In the genomic region with DNA sequence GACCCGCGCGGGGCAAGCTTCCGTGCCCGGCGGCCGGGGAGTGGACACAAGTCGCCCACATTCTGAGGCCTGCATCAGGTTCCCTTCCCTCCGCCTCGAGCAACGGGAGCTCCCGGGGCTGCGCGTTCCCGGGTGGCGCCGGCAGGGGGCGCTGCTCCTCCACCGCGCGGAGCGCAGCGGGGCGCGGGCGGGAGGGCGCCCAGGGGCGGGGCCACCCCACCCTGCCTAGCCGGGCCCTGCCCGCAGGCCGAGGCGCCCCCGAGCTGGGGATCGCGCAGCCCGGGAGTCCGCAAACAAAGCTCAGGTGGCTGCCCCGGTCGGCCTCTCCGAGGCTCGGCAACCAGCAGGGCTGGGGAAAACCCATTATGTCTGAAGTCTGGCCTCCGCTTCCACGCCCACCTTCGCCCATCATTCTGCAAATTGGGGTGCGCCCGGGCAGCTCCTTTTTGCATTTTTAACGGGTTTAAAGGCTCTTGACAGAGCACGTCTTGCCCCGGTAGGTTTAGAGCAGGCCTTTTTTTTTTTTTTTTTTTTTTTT, we compare ENCODE assay signal across 8 mouse cellular contexts. TPM values are rescaled to one million over a fixed set of nuclear protein-coding genes. Genes with fewer than 3 reads are reported as not detected.
DNase-seq lines count a peak whose midpoint lies in the region; ATAC-seq and TF ChIP-seq lines count a peak whose summit lies in the region.

No protein-coding gene starts in this region.

- peak; percentile 13; the same call in 1 of the 2 replicates for TF ChIP-seq POLR2A in brain, embryonic 14.5 days (IDR thresholded peaks at IDR 0.05; ENCODE audit: borderline replicate concordance, extremely low read depth, insufficient read depth, insufficient read length, poor library complexity, severe bottlenecking)
- 0 out of 2 replicates have a peak, but pooled peaks have one; percentile 20 for TF ChIP-seq POLR2A in liver, adult 2 months (IDR thresholded peaks at IDR 0.05; ENCODE audit: extremely low read depth, insufficient read depth, low read length)

- H3K27ac ChIP-seq in heart, embryonic 12.5 days (ENCODE audit: poor library complexity, severe bottlenecking) = peak overlapping the region; percentile 95
- H3K27ac ChIP-seq in kidney, postnatal 0 days = peak overlapping the region; percentile 98
- peak overlapping the region; percentile 69 for H3K27ac ChIP-seq in liver, adult 2 months (replicated peaks; ENCODE audit: insufficient read depth, low read depth, low read length)

- peaks cover 17% of the 10 kb centered on the region for H3K36me3 ChIP-seq in heart, embryonic 12.5 days
- H3K36me3 ChIP-seq in kidney, postnatal 0 days (ENCODE audit: insufficient read depth, low read length) = 0 out of 2 replicates have a peak, but pooled peaks cover 6% of the 10 kb centered on the region
- H3K36me3 ChIP-seq in liver, adult 2 months (ENCODE audit: control insufficient read depth, insufficient read depth, low read length) = 0 out of 2 replicates have a peak, but pooled peaks cover 2% of the 10 kb centered on the region

- peak; percentile 64 for ATAC-seq in erythroblast, adult 5-6 weeks (replicated peaks; ENCODE audit: low FRiP score, poor library complexity, severe bottlenecking)
- ATAC-seq in heart, embryonic 12.5 days (ENCODE audit: insufficient number of reproducible peaks, low FRiP score) = peak; percentile 80
- peak; percentile 86 for ATAC-seq in kidney, postnatal 0 days (replicated peaks; ENCODE audit: low FRiP score, low read depth)
- peak; percentile 41 for ATAC-seq in monocyte, adult 5-6 weeks (replicated peaks; ENCODE audit: insufficient number of reproducible peaks, low FRiP score, low TSS enrichment, poor library complexity, severe bottlenecking)

- whole genome bisulfite sequencing in heart, embryonic 12.5 days = under 1% methylated on average over 47 of the region's 49 CpGs
- under 1% methylated on average over 47 of the region's 49 CpGs for WGBS in kidney, postnatal 0 days
- WGBS in liver, adult 2 months = under 1% methylated on average over 48 of the region's 49 CpGs

- no peaks in the 10 kb centered on the region for H3K27me3 ChIP-seq in heart, embryonic 12.5 days (replicated peaks)
- no peaks in the 10 kb centered on the region for H3K27me3 ChIP-seq in kidney, postnatal 0 days (ENCODE audit: insufficient read depth, low read length)
- H3K27me3 ChIP-seq in liver, adult 2 months (ENCODE audit: control insufficient read depth, insufficient read depth, low read length) = peaks cover 3% of the 10 kb centered on the region; the same call in 1 of the 2 replicates

- H3K9me3 ChIP-seq in heart, embryonic 12.5 days (replicated peaks) = no peaks in the 10 kb centered on the region
- no peaks in the 10 kb centered on the region for H3K9me3 ChIP-seq in kidney, postnatal 0 days (replicated peaks; ENCODE audit: low read length)

- peak; percentile 83 for TF ChIP-seq CTCF in brain, embryonic 14.5 days (IDR thresholded peaks at IDR 0.05; ENCODE audit: borderline replicate concordance, extremely low read depth, insufficient read depth, insufficient read length)
- TF ChIP-seq CTCF in kidney, postnatal 0 days (IDR thresholded peaks at IDR 0.05; ENCODE audit: low read depth) = peak; percentile 79
- peak; percentile 83 for TF ChIP-seq CTCF in liver, adult 2 months (IDR thresholded peaks at IDR 0.05; ENCODE audit: low read depth, low read length)

- peak overlapping the region; percentile 97 for H3K9ac ChIP-seq in heart, embryonic 12.5 days
- peak overlapping the region; percentile 90 for H3K9ac ChIP-seq in kidney, postnatal 0 days (ENCODE audit: low read depth, low read length)
- peak overlapping the region; percentile 79 for H3K9ac ChIP-seq in liver, adult 2 months (ENCODE audit: low read depth, low read length)

- peaks cover 4% of the 10 kb centered on the region; the same call in 1 of the 2 replicates for H3K4me1 ChIP-seq in heart, embryonic 12.5 days (replicated peaks)
- no peaks in the 10 kb centered on the region for H3K4me1 ChIP-seq in kidney, postnatal 0 days (replicated peaks; ENCODE audit: insufficient read depth, low read length)
- H3K4me1 ChIP-seq in liver, adult 2 months (ENCODE audit: control insufficient read depth, insufficient read depth, low read length) = peaks cover 4% of the 10 kb centered on the region

- H3K4me3 ChIP-seq in heart, embryonic 12.5 days = peak overlapping the region; percentile 92
- H3K4me3 ChIP-seq in kidney, postnatal 0 days (replicated peaks; ENCODE audit: low read depth, low read length) = peak overlapping the region; percentile 82
- H3K4me3 ChIP-seq in liver, adult 2 months (ENCODE audit: insufficient read depth, low read depth, low read length) = peak overlapping the region; percentile 77

- DNase-seq in CD4-positive helper T cell, adult 2 months (ENCODE audit: low read depth, low spot score) = peak; percentile 90
- DNase-seq in brain, embryonic 14.5 days (ENCODE audit: low read depth) = peak; percentile 94
- DNase-seq in kidney, postnatal 0 days (ENCODE audit: low spot score) = peak; percentile 90
- peak; percentile 17 for DNase-seq in liver, adult 2 months (ENCODE audit: extremely low read depth, low read depth, low spot score)
- peak; percentile 89 to 91 for DNase-seq in spleen, postnatal 36 days (ENCODE audit: low spot score in 2 of 2)

- peak overlapping the region; percentile 90 for H3K4me2 ChIP-seq in heart, embryonic 12.5 days
- peak overlapping the region; percentile 82 for H3K4me2 ChIP-seq in kidney, postnatal 0 days (ENCODE audit: low read length)

- H3K79me2 ChIP-seq in liver, adult 2 months (ENCODE audit: control insufficient read depth, insufficient read depth, low read length) = no peaks in the 10 kb centered on the region

RNA-seq across cellular contexts. Expression of a gene that starts 1.7 kb away (rescaled TPM):
- polyA plus RNA-seq in brain, embryonic 14.5 days (2012; rRNA removed) = 328 and 380 TPM in 2 replicates
- 9.0 and 13.6 TPM in 2 replicates for total RNA-seq in erythroblast, adult 5-6 weeks (2015; ENCODE audit: low replicate concordance)
- 10.9 and 14.5 TPM in 2 replicates for total RNA-seq in erythroblast, adult 5-6 weeks (2017; ENCODE audit: low replicate concordance)
- polyA plus RNA-seq in heart, embryonic 12.5 days (2016; fragmentation: Nextera tagmentation; extraction: Ambion mirVana) = 79.0 and 81.4 TPM in 2 replicates
- 104 and 113 TPM in 2 replicates for polyA plus RNA-seq in kidney, postnatal 0 days (2015; fragmentation: Nextera tagmentation; extraction: Ambion mirVana)
- 8.9 and 10.2 TPM in 2 replicates for total RNA-seq in liver, adult 2 months (2014; rRNA removed)
- 3.4 and 4.6 TPM in 2 replicates for polyA plus RNA-seq in liver, adult 2 months (2012; rRNA removed)
- 88.8 to 161 TPM (median 153 TPM) in 3 replicates for total RNA-seq in monocyte, adult 5-6 weeks (2017)

Comparison
In these comparisons a context has a peak if more than half of its experiments do, and no peak if none do; other contexts are left out.
1. Peak in every context shown above with its lines: DNase-seq, ATAC-seq, H3K4me3 ChIP-seq and H3K27ac ChIP-seq.
2. DNase-seq: peak in every context shown above with its lines; median percentile 94 in brain, embryonic 14.5 days; 90 in CD4-positive helper T cell, adult 2 months; 90 in kidney, postnatal 0 days; 90 in spleen, postnatal 36 days; 17 in liver, adult 2 months.
3. RNA of a gene that starts 1.7 kb away (polyA plus RNA-seq): 328 to 380 TPM in brain, embryonic 14.5 days, 104 to 113 TPM in kidney, postnatal 0 days and 79.0 to 81.4 TPM in heart, embryonic 12.5 days; 3.4 to 4.6 TPM in liver, adult 2 months; every median in the first group is over 10 times any median in the second.